Mouse (Mus musculus) stomach, embryonic 14.5 days (tissue): ENCODE results near the gene Slc7a1. TPM values are rescaled to one million over a fixed set of nuclear protein-coding genes. Genes with fewer than 3 reads are reported as not detected.
A peak's percentile ranks its signal among the peaks of the same experiment; 100 is the strongest.

ENCODE experiments used
- ATAC-seq: fragments of 200-750 bp; cut with Nextera tagmentation; 2 replicates; pipeline ENCODE4 v1.8.0; 2017; ENCODE audit warnings: low read depth, moderate TSS enrichment; ENCODE audit not compliant: insufficient number of reproducible peaks, insufficient read depth, low FRiP score
- H3K27ac ChIP-seq: fragments of 300-500 bp; sonication (generic); 2 replicates; pipeline ENCODE4 v1.5.1; 2014; ENCODE audit warnings: mild to moderate bottlenecking, low read length, moderate library complexity, mixed read lengths
- H3K27me3 ChIP-seq: fragments of 300-500 bp; sonication (generic); 2 replicates; pipeline ENCODE4 v1.6.1; 2014; ENCODE audit warnings: low read length, control low read depth, mixed read lengths; ENCODE audit not compliant: control insufficient read depth, insufficient read depth
- H3K36me3 ChIP-seq: fragments of 300-500 bp; sonication (generic); 2 replicates; pipeline ENCODE4 v1.6.1; 2014; ENCODE audit warnings: mild to moderate bottlenecking, control low read depth, low read length, moderate library complexity, mixed read lengths; ENCODE audit not compliant: control insufficient read depth, insufficient read depth
- H3K4me1 ChIP-seq: fragments of 300-500 bp; sonication (generic); 2 replicates; pipeline ENCODE4 v1.6.1; 2014; ENCODE audit warnings: low read length, control low read depth, mixed read lengths; ENCODE audit not compliant: control insufficient read depth, insufficient read depth
- H3K4me2 ChIP-seq: fragments of 300-500 bp; sonication (generic); replicated peaks from 2 replicates; pipeline ENCODE4 v1.6.1; 2014; ENCODE audit warnings: low read depth, low read length, control low read depth
- H3K4me3 ChIP-seq: fragments of 300-500 bp; sonication (generic); 2 replicates; pipeline ENCODE4 v1.5.1; 2014; ENCODE audit warnings: low read depth, low read length, control low read depth
- H3K9ac ChIP-seq: fragments of 300-500 bp; sonication (generic); replicated peaks from 2 replicates; pipeline ENCODE4 v1.6.1; 2014; ENCODE audit warnings: low read depth, mild to moderate bottlenecking, control low read depth, low read length, moderate library complexity, mixed read lengths
- H3K9me3 ChIP-seq: fragments of 300-500 bp; sonication (generic); 2 replicates; pipeline ENCODE4 v1.6.1; 2016; ENCODE audit warnings: low read depth, low read length, control low read depth; ENCODE audit not compliant: control insufficient read depth
- WGBS: fragments of 180-500 bp; shearing (Covaris S2); extraction: QIAGEN DNeasy Blood & Tissue Kit; methylation state at CpG from one replicate; pipeline ENCODE4 v1.1.7; 2014; 5-methylcytosine and 5-hydroxymethylcytosine counted together
- polyA plus RNA-seq: library from polyadenylated mRNA; unstranded; fragments of >200 nt; fragmentation: Nextera tagmentation; extraction: Ambion mirVana; gene quantifications from 2 replicates; pipeline ENCODE4 v1.2.1, GENCODE M21; 2014

The Slc7a1 gene
- polyA plus RNA-seq, 1 experiment from 2014 or later: 31.8 TPM

DNA sequence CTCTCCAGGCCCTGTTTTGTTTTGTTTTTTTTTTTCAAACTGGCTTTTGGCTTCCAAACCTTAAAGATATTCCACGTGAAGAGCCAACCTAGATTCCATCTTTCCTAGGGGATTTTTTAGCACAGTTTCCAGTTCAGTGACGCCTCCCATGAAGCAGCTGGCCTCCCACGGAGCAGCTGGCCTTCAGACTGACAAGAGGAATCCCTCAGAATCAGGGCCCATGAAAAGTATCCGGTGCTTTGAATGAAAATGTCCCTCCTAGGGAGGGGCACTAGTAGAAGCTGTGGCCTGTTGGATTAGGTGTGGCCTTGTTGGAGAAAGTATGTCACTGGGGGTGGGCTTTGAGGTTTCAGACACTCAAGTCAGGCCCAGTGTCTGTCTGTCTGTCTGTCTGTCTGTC lies 2.9 kb upstream of the Slc7a1 start:
- no peak for ATAC-seq
- H3K4me3 ChIP-seq: no peak overlapping the region
- no peaks in the 10 kb centered on the region for H3K9me3 ChIP-seq
- no peaks in the 10 kb centered on the region for H3K27me3 ChIP-seq
- H3K27ac ChIP-seq: no peak overlapping the region
- H3K9ac ChIP-seq: no peak overlapping the region
- H3K36me3 ChIP-seq: no peaks in the 10 kb centered on the region
- H3K4me2 ChIP-seq: no peak overlapping the region
- 0 out of 2 replicates have a peak, but pooled peaks cover 4% of the 10 kb centered on the region for H3K4me1 ChIP-seq
- 57% methylated on average over 4 of the region's 4 CpGs for WGBS

DNA sequence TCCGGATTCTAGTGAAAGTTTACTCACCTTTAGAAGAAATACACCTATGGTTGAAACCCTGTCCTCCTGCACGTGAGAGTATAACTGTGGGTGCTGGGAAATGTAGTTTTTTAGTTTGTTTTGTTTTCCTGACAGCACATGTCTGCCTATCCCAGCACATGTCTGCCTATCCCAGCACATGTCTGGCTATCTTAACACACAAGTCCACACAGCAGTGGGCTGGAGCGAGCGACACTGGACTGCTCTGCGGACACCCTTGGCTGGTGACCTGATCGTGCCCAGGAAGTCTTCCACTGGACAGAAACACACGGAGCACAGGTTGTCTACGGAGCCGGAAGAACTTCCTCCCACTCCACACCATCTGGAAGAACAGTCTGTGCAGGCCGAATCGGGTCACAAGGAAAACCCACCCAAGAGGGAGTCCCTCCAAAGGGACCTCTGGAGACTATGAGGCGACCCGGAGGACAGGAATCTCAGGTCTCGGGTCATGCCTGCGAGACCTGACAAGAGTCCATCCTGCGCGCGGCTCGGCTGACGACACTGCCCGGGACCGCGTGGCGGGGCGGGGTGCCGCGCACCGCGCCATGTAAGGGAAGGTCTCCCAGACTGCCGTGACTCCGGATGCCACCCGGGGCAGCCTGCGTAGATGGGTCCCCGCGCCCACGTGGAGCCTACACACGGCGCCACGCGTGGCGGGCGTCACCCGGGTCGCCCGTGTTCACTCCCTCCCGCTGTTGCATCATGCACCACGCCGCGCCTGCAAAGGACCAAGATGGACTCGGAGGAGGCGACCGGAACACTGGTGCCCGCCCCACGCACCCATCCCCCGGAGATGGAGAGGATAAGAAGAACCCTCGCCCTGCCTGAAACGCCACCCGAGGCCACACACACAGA lies 691 bp downstream of the Slc7a1 start:
- peak; percentile 68 for ATAC-seq
- WGBS: 2% methylated on average over 58 of the region's 58 CpGs
- peak overlapping the region; percentile 81 for H3K4me3 ChIP-seq
- peak overlapping the region; percentile 55; the same call in 1 of the 2 replicates for H3K27ac ChIP-seq
- peak overlapping the region; percentile 95 for H3K4me2 ChIP-seq
- no peaks in the 10 kb centered on the region for H3K36me3 ChIP-seq
- no peaks in the 10 kb centered on the region for H3K9me3 ChIP-seq
- peak overlapping the region; percentile 74 for H3K9ac ChIP-seq
- 0 out of 2 replicates have a peak, but pooled peaks cover 4% of the 10 kb centered on the region for H3K4me1 ChIP-seq
- no peaks in the 10 kb centered on the region for H3K27me3 ChIP-seq

DNA sequence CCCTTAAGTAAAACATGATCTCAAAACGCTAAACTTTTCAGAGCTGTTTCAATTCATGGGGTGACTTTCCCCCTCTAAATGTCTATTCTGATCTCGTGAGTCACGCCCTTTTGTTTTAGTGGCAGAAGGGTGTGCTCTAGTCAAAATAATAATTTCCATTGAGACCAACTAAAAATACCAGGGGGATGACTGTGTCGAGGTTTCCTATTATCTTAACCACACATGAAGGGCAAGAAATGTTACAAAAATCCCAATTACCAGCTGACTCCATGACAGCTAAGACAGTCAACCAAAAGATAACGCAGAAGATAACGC lies 1.3 kb downstream of the Slc7a1 start:
- no peaks in the 10 kb centered on the region for H3K36me3 ChIP-seq
- peak overlapping the region; percentile 81 for H3K4me3 ChIP-seq
- H3K9ac ChIP-seq: no peak overlapping the region
- H3K4me1 ChIP-seq: 0 out of 2 replicates have a peak, but pooled peaks cover 4% of the 10 kb centered on the region
- no peak for ATAC-seq
- 48% methylated on average over 6 of the region's 6 CpGs for WGBS
- H3K4me2 ChIP-seq: peak overlapping the region; percentile 95
- no peak overlapping the region for H3K27ac ChIP-seq
- H3K9me3 ChIP-seq: no peaks in the 10 kb centered on the region
- no peaks in the 10 kb centered on the region for H3K27me3 ChIP-seq

DNA sequence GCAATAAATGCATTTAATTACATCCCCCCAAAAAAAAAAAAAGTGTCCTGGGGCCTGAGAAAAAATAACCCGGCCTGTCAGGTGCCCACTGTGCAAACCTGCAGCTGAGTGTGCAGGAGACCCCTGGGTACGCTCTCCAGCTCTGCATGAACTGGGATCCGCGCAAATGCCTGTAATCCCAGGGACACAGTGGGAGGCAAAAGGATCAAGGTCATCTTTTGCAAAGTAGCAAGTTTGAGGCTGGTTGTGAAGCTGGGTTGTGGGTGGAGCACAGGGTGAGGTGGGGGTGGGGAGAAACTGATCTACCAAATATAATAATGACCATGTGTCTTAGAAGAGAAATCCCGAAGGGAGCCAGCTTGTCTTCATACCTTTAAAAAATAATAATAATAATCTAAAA lies 1.8 kb downstream of the Slc7a1 start:
- Histone ChIP-seq H3K27me3 (no peaks in the 10 kb centered on the region), H3K9me3 (no peaks in the 10 kb centered on the region), H3K27ac (no peak overlapping the region), H3K4me1 (0 out of 2 replicates have a peak, but pooled peaks cover 4% of the 10 kb centered on the region), H3K4me3 (no peak overlapping the region), H3K9ac (no peak overlapping the region), H3K4me2 (peak overlapping the region; percentile 95; the same call in 1 of the 2 replicates), H3K36me3 (no peaks in the 10 kb centered on the region)
- WGBS: 69% methylated on average over 5 of the region's 5 CpGs
- ATAC-seq: no peak

DNA sequence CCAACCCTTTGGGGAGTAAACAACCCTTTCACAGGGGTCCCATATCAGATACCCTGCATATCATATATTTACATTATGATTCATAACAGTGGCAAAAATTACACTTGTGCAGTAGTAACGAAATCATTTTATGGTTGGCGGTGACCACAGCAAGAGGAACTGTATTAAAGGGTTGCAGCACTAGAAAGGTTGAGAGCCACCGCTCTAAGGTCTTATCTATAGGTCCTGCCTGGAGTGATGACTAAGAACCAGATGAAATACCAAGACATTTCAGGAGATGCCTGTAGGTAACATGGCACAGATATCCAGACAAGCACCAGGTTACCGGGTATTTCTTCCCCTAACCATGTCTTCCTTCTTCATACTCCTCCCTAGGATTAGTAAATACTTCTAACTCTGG lies 2.3 kb downstream of the Slc7a1 start:
- H3K27ac ChIP-seq: no peak overlapping the region
- no peaks in the 10 kb centered on the region for H3K36me3 ChIP-seq
- 84% methylated on average over 4 of the region's 4 CpGs for WGBS
- no peak overlapping the region for H3K4me2 ChIP-seq
- no peak for ATAC-seq
- no peaks in the 10 kb centered on the region for H3K9me3 ChIP-seq
- 0 out of 2 replicates have a peak, but pooled peaks cover 4% of the 10 kb centered on the region for H3K4me1 ChIP-seq
- H3K27me3 ChIP-seq: no peaks in the 10 kb centered on the region
- H3K4me3 ChIP-seq: no peak overlapping the region
- no peak overlapping the region for H3K9ac ChIP-seq

DNA sequence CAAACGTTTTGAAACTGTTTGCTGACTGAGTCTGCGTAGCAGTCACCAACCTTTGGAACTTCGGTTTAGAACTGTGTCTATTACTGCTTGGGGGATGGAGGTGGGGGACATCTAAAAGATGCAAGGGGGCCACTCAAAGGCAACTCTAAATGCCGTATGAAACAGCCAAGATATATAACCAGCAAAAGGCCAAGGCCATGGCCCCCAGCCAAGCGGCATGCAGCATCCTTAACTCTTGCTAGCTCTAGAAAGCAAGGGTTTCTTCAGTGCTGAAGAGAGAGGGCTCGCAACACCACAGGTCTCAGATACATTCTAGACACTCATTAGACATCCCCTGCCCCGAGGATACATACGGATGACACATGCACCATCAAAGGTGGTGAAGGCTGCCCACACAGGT lies 6.4 kb downstream of the Slc7a1 start:
- Histone ChIP-seq H3K27me3 (no peaks in the 10 kb centered on the region), H3K4me2 (no peak overlapping the region), H3K4me1 (0 out of 2 replicates have a peak, but pooled peaks cover 4% of the 10 kb centered on the region), H3K4me3 (no peak overlapping the region), H3K9me3 (no peaks in the 10 kb centered on the region), H3K27ac (no peak overlapping the region), H3K9ac (no peak overlapping the region), H3K36me3 (no peaks in the 10 kb centered on the region)
- no peak for ATAC-seq
- WGBS: 86% methylated on average over 8 of the region's 8 CpGs

DNA sequence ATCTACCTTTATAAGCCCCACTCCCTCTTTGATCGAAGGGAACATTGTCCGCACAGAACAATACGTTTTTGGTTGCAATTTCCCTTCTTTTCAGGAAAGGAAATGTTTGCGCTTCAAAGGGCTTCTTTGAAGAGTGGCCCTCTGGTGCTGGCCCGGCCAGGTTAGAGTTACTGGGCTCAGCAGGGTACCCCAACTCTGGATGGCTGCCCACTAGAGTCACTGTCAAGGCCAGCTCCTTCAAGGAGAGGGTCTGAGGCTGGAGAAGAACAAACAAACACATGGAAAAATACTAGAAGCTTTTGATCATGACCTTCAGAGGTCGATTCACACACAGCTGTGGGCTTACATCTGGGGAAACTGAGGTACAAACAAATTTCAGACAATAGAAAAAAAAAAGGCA lies 6.9 kb downstream of the Slc7a1 start:
- ATAC-seq: no peak

DNA sequence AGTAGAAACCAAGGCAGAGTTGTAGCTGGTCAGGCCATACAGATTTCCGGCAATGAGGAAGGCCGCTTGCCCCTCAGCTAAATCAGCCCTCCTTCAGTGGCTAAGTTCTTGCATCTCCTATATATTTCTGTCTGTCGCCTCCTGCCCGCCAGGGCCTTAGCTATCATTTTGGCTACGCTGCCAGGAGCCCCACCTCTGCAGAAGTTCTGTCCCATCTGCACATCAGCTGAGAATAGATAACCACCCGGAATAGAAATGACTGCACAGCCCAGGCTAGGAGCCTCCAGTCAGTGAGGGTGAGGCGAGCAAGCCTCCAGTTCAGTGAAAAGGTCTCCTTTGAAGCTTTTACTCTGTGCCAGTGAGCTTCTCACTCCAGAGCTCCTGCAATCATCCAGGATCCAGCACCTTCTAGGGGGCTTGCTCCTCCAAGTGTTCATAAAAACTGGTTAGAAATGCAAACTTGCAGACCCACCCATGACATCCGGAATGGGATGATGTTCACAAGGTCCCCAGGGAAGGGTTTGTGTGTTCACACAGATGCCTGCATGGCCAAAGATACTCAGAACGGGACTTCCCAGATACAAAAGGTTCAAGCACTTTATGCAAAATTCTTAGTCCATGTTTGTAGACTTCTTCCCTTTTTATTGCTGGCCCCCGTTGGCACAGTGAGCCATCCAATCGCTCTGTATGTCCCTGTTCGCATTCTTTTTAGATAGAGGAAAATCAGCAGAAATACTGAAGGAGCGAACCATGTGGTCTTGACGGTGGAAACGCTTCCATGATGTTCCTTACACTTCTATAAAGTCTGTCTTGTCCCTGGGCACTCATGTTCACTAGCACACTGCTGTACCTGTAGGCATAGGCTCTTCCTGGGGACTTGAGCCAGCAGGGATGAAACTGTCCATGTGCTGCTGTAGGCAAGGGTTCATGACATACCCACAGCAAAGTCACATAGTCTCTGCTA lies 10.4 kb downstream of the Slc7a1 start:
- Histone ChIP-seq H3K9me3 (no peaks in the 10 kb centered on the region), H3K4me1 (no peaks in the 10 kb centered on the region), H3K4me3 (no peak overlapping the region), H3K27me3 (no peaks in the 10 kb centered on the region), H3K4me2 (no peak overlapping the region), H3K27ac (no peak overlapping the region), H3K9ac (no peak overlapping the region), H3K36me3 (no peaks in the 10 kb centered on the region)
- WGBS: 90% methylated on average over 15 of the region's 15 CpGs
- ATAC-seq: no peak

More for the DNA sequence above, 6.9 kb downstream of the Slc7a1 start:
- Histone ChIP-seq H3K36me3 (no peaks in the 10 kb centered on the region), H3K27me3 (no peaks in the 10 kb centered on the region), H3K9me3 (no peaks in the 10 kb centered on the region), H3K27ac (no peak overlapping the region), H3K4me1 (0 out of 2 replicates have a peak, but pooled peaks cover under 1% of the 10 kb centered on the region), H3K4me2 (no peak overlapping the region), H3K9ac (no peak overlapping the region), H3K4me3 (no peak overlapping the region)
- 84% methylated on average over 6 of the region's 6 CpGs for WGBS
